Mouse (Mus musculus) ES-Bruce4 (cell line): ENCODE data around the gene Aadacl3. TPM values are rescaled to one million over a fixed set of nuclear protein-coding genes. Genes with fewer than 3 reads are reported as not detected.

Source experiments
- H3K27ac ChIP-seq: 2 replicates; pipeline ENCODE4 v1.5.1; 2012; ENCODE audit warnings: low read length, inconsistent platforms; ENCODE audit not compliant: insufficient read depth
- H3K27me3 ChIP-seq: 2 replicates; pipeline ENCODE4 v1.6.1; 2012; ENCODE audit warnings: mild to moderate bottlenecking, low read length, inconsistent platforms; ENCODE audit not compliant: control insufficient read depth, poor library complexity, insufficient read depth, severe bottlenecking
- H3K36me3 ChIP-seq: 2 replicates; pipeline ENCODE4 v1.6.1; 2012; ENCODE audit warnings: inconsistent platforms, mild to moderate bottlenecking, low read length, moderate library complexity; ENCODE audit not compliant: control insufficient read depth, poor library complexity, insufficient read depth, severe bottlenecking
- H3K4me1 ChIP-seq: one replicate; pipeline ENCODE4 v1.8.1; 2011; ENCODE audit warnings: low read length; ENCODE audit not compliant: control insufficient read depth, insufficient read depth
- H3K4me3 ChIP-seq: 2 replicates; pipeline ENCODE4 v1.5.1; 2011; ENCODE audit warnings: low read depth, mild to moderate bottlenecking, low read length
- H3K9ac ChIP-seq: 2 replicates; pipeline ENCODE4 v1.6.1; 2012; ENCODE audit warnings: low read depth, mild to moderate bottlenecking, inconsistent platforms; ENCODE audit not compliant: poor library complexity, severe bottlenecking
- H3K9me3 ChIP-seq: replicated peaks from 2 replicates; pipeline ENCODE4 v1.6.1; 2012; ENCODE audit warnings: mild to moderate bottlenecking, low read length, inconsistent platforms; ENCODE audit not compliant: control insufficient read depth, poor library complexity, insufficient read depth, severe bottlenecking
- CTCF ChIP-seq: IDR thresholded peaks from one replicate; pipeline ENCODE4 v1.8.1; 2011; ENCODE audit warnings: low read depth, low read length
- EP300 ChIP-seq: IDR thresholded peaks from 2 replicates; pipeline ENCODE4 v1.6.1; 2011; ENCODE audit warnings: low read depth, low read length; ENCODE audit not compliant: insufficient read depth
- POLR2A ChIP-seq: IDR thresholded peaks from one replicate; pipeline ENCODE4 v1.8.1; 2011; ENCODE audit warnings: low read length; ENCODE audit not compliant: insufficient read depth
- polyA plus RNA-seq: library from polyadenylated mRNA; stranded (reverse); fragments of >200 nt; gene quantifications from 2 replicates; pipeline ENCODE4 v1.2.4, GENCODE M21; 2011; ENCODE audit warnings: low read depth; ENCODE audit not compliant: missing spikeins, insufficient read depth, insufficient read length

Aadacl3 gene
- not detected in 2 replicates for polyA plus RNA-seq

GRCm38 (mm10) chr4:144463656-144464055, at the start of gene Aadacl3:
TSS of gene Aadacl3 (minus strand) at chr4:144463756.
- Histone ChIP-seq H3K9me3 (no peaks in the 10 kb centered on the region), H3K27ac (no peak within 1 kb of the TSS), H3K27me3 (no peaks in the 10 kb centered on the region), H3K36me3 (no peaks in the 10 kb centered on the region), H3K9ac (no peak within 1 kb of the TSS), H3K4me1 (no peaks in the 10 kb centered on the region), H3K4me3 (no peak within 1 kb of the TSS)
- TF ChIP-seq CTCF (no peak), EP300 (no peak), POLR2A (no peak)

GRCm38 (mm10) chr4:144506518-144506917, 43.0 kb upstream of the Aadacl3 start:
- H3K27me3 ChIP-seq = no peaks in the 10 kb centered on the region
- no peak overlapping the region for H3K27ac ChIP-seq
- H3K4me1 ChIP-seq = no peaks in the 10 kb centered on the region
- H3K9ac ChIP-seq = no peak overlapping the region
- no peak overlapping the region for H3K4me3 ChIP-seq
- TF ChIP-seq EP300 = no peak
- no peak for TF ChIP-seq CTCF
- TF ChIP-seq POLR2A = no peak
- no peaks in the 10 kb centered on the region for H3K9me3 ChIP-seq
- H3K36me3 ChIP-seq = no peaks in the 10 kb centered on the region

DNA sequence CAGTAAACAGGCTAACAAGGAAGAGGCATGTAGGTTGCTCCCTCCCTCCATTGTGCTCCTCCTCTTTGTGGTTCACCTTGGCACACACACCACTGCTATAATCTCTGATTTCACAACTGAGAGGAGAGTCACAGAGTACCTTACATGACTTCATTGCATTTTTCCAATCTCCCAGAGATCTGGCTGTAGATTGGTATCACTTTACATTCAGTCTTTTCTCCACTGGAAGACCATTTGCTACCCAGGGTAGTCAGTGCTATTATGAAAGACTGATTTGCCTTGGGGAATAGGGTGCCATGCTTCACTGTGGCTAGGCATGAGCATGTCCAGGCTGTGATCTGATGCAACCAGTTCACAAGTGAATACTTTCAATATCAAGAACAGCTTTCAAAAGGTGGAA, 29.8 kb upstream of the Aadacl3 start:
- Histone ChIP-seq H3K9ac (no peak overlapping the region), H3K4me1 (no peaks in the 10 kb centered on the region), H3K36me3 (no peaks in the 10 kb centered on the region), H3K27me3 (no peaks in the 10 kb centered on the region), H3K9me3 (no peaks in the 10 kb centered on the region), H3K4me3 (no peak overlapping the region), H3K27ac (no peak overlapping the region)
- TF ChIP-seq POLR2A (no peak), CTCF (no peak), EP300 (no peak)

- Histone ChIP-seq H3K27ac (no peak overlapping the region), H3K36me3 (no peaks in the 10 kb centered on the region), H3K9me3 (no peaks in the 10 kb centered on the region), H3K27me3 (no peaks in the 10 kb centered on the region), H3K9ac (no peak overlapping the region), H3K4me3 (no peak overlapping the region), H3K4me1 (no peaks in the 10 kb centered on the region)
- TF ChIP-seq POLR2A = no peak
- no peak for TF ChIP-seq CTCF
- no peak for TF ChIP-seq EP300
Measured at GRCm38 (mm10) chr4:144468091-144468490, 4.5 kb upstream of the Aadacl3 start.

DNA sequence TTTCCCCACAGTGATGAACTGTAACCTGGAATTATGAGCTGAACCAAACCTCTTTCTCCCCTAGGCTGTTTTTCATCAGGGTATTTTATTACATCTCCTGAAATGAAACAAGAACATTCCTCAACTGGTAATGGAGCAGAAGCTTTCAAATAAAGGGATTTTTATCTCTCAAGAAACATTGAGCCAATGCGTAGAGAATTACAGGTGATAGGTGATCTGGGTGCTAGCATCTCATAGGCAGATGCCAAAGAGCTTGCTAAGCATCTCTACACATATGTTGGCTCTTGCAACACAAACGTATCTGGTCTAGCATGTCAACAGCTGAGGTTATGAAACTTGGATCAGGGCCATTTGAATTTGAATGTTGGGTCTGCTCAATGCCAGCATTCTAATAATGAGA, 1.6 kb upstream of the Aadacl3 start:
- TF ChIP-seq EP300 (no peak), POLR2A (no peak)
- H3K4me3 ChIP-seq = no peak overlapping the region
- no peaks in the 10 kb centered on the region for H3K4me1 ChIP-seq
- H3K9ac ChIP-seq = no peak overlapping the region
- no peaks in the 10 kb centered on the region for H3K9me3 ChIP-seq
- no peak overlapping the region for H3K27ac ChIP-seq
- no peaks in the 10 kb centered on the region for H3K27me3 ChIP-seq
- H3K36me3 ChIP-seq = no peaks in the 10 kb centered on the region

DNA sequence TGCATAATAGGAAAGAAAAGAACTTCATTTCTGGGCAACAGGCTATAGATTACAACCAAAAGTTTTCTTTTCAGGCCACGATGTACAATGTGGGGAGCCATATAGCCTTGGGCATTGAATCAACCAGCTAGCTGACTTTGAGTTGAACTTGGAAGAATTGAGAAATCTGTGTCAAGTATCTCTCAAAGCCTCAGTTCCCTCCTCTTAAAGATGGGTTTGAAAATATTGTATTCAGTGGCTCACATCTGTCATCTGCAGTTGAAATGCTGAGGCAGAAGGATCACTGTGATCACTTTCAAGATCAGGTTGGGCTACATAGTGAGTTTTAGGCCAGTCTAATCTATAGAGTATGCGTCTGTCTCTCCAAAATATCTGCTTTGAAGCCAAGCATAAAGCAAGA, 10.3 kb downstream of the Aadacl3 start, which contains the start of gene Gm9944:
TSS of gene Gm9944 (minus strand) at position 101 of the 400 bp plus-strand sequence.
- TF ChIP-seq POLR2A (no peak), EP300 (no peak), CTCF (no peak)
- no peak within 1 kb of the TSS for H3K9ac ChIP-seq
- no peaks in the 10 kb centered on the region for H3K9me3 ChIP-seq
- no peaks in the 10 kb centered on the region for H3K4me1 ChIP-seq
- no peak within 1 kb of the TSS for H3K4me3 ChIP-seq
- no peaks in the 10 kb centered on the region for H3K27me3 ChIP-seq
- H3K36me3 ChIP-seq = no peaks in the 10 kb centered on the region
- no peak within 1 kb of the TSS for H3K27ac ChIP-seq
